Mouse (Mus musculus): ENCODE data around the gene Mgat3.
A peak's percentile ranks its signal among the peaks of the same experiment; 100 is the strongest.

Gene Mgat3

GRCm38 (mm10) chr15:80175756-80176155, 2.2 kb downstream of the Mgat3 start:
- DNase-seq (ENCODE audit: low read depth, low spot score): no peak

GRCm38 (mm10) chr15:80181561-80181960, 8.0 kb downstream of the Mgat3 start:
- DNase-seq (ENCODE audit: low read depth, low spot score): no peak

- DNase-seq (ENCODE audit: low read depth, low spot score): no peak
Observed at GRCm38 (mm10) chr15:80182072-80182700, 8.7 kb downstream of the Mgat3 start.

- no peak for DNase-seq (ENCODE audit: low read depth, low spot score)
Observed at GRCm38 (mm10) chr15:80188927-80189326, 15.4 kb downstream of the Mgat3 start.

- no peak for DNase-seq (ENCODE audit: low read depth, low spot score)
Observed at GRCm38 (mm10) chr15:80190075-80190474, 16.6 kb downstream of the Mgat3 start.

- DNase-seq (ENCODE audit: low read depth, low spot score): no peak
Observed at GRCm38 (mm10) chr15:80191585-80192245, 18.2 kb downstream of the Mgat3 start.

GRCm38 (mm10) chr15:80192246-80192585, 18.7 kb downstream of the Mgat3 start:
- no peak for DNase-seq (ENCODE audit: low read depth, low spot score)

- DNase-seq (ENCODE audit: low read depth, low spot score): no peak
Observed at GRCm38 (mm10) chr15:80192847-80193246, 19.3 kb downstream of the Mgat3 start.

- no peak for DNase-seq (ENCODE audit: low read depth, low spot score)
Observed at GRCm38 (mm10) chr15:80199556-80199955, 26.0 kb downstream of the Mgat3 start.

GRCm38 (mm10) chr15:80202111-80202775, 28.7 kb downstream of the Mgat3 start:
- DNase-seq (ENCODE audit: low read depth, low spot score): peak; percentile 84

GRCm38 (mm10) chr15:80203406-80203805, 29.9 kb downstream of the Mgat3 start:
- DNase-seq (ENCODE audit: low read depth, low spot score): no peak

- DNase-seq (ENCODE audit: low read depth, low spot score): no peak
Observed at GRCm38 (mm10) chr15:80206057-80206565, 32.6 kb downstream of the Mgat3 start.

- no peak for DNase-seq (ENCODE audit: low read depth, low spot score)
Observed at GRCm38 (mm10) chr15:80208446-80208845, 34.9 kb downstream of the Mgat3 start.

- DNase-seq (ENCODE audit: low read depth, low spot score): no peak
Observed at GRCm38 (mm10) chr15:80213688-80214087, 40.2 kb downstream of the Mgat3 start.

- DNase-seq (ENCODE audit: low read depth, low spot score): no peak
Observed at GRCm38 (mm10) chr15:80215716-80216479, 42.4 kb downstream of the Mgat3 start.

GRCm38 (mm10) chr15:80216480-80216820, 42.9 kb downstream of the Mgat3 start:
- no peak for DNase-seq (ENCODE audit: low read depth, low spot score)

- no peak for DNase-seq (ENCODE audit: low read depth, low spot score)
Observed at GRCm38 (mm10) chr15:80217476-80217875, 44.0 kb downstream of the Mgat3 start.

- no peak for DNase-seq (ENCODE audit: low read depth, low spot score)
Observed at GRCm38 (mm10) chr15:80219211-80219610, 45.7 kb downstream of the Mgat3 start.

GRCm38 (mm10) chr15:80219705-80220657, 46.5 kb downstream of the Mgat3 start:
- no peak for DNase-seq (ENCODE audit: low read depth, low spot score)

GRCm38 (mm10) chr15:80221031-80221430, 47.5 kb downstream of the Mgat3 start:
- DNase-seq (ENCODE audit: low read depth, low spot score): no peak

- no peak for DNase-seq (ENCODE audit: low read depth, low spot score)
Observed at GRCm38 (mm10) chr15:80223751-80224150, 50.2 kb downstream of the Mgat3 start.

Measured in telencephalon, adult 2 months (tissue).